12 mouse cellular contexts compared by ENCODE assay signal in genomic region chr2:76088413-76088812, GRCm38 (mm10).
A peak's percentile ranks its signal among the peaks of the same experiment; 100 is the strongest.
DNase-seq lines count a peak whose midpoint lies in the region; ATAC-seq and TF ChIP-seq lines count a peak whose summit lies in the region.
"Had no signal": no experiment of that assay in that cellular context is flagged by ENCODE, and none has a peak within 500 bp of the region (broad histone marks: within the 10 kb centered on the region; RNA-seq: fewer than 3 reads in every experiment).

No protein-coding gene starts in this region.

- no peak overlapping the region for H3K4me3 ChIP-seq in heart, embryonic 10.5 days
- H3K4me3 ChIP-seq in lung, adult 2 months (replicated peaks; ENCODE audit: extremely low read depth, low read depth, low read length), result no peak overlapping the region
- H3K4me3 ChIP-seq in stomach, embryonic 16.5 days (replicated peaks; ENCODE audit: low read length), result no peak overlapping the region
- no peak overlapping the region for H3K4me3 ChIP-seq in hindbrain, embryonic 13.5 days

- H3K27ac ChIP-seq in heart, embryonic 10.5 days, result no peak overlapping the region
- peak overlapping the region; percentile 61 for H3K27ac ChIP-seq in stomach, embryonic 16.5 days (ENCODE audit: low read length)
- no peak overlapping the region for H3K27ac ChIP-seq in hindbrain, embryonic 13.5 days
- H3K27ac ChIP-seq: liver, embryonic 14.5 days had no signal

- peak; percentile 23 to 48 for DNase-seq in heart, adult 18-20 months
- no peak for DNase-seq in heart, embryonic 10.5 days (ENCODE audit: low spot score)
- DNase-seq in lung, adult 18-20 months, result peak; percentile 53 to 78
- no peak for DNase-seq in lung, adult 2 months
- peak; percentile 37 for DNase-seq in kidney, postnatal 14 days
- DNase-seq in urinary bladder, postnatal 14 days (ENCODE audit: low spot score), result no peak
- DNase-seq: forebrain, postnatal 0 days; layer of hippocampus, adult 9-11 months; thymus, adult 2 months had no signal

- no peaks in the 10 kb centered on the region for H3K27me3 ChIP-seq in heart, embryonic 10.5 days (ENCODE audit: insufficient read depth, poor library complexity, severe bottlenecking)
- no peaks in the 10 kb centered on the region for H3K27me3 ChIP-seq in stomach, embryonic 16.5 days (ENCODE audit: control insufficient read depth, insufficient read depth, low read length)
- no peaks in the 10 kb centered on the region for H3K27me3 ChIP-seq in hindbrain, embryonic 13.5 days

- no peak for TF ChIP-seq POLR2A in lung, adult 2 months (IDR thresholded peaks at IDR 0.05; ENCODE audit: borderline replicate concordance, extremely low read depth, low read depth, low read length)

- 53% methylated on average over 5 of the region's 5 CpGs for WGBS in heart, embryonic 10.5 days
- 30% methylated on average over 5 of the region's 5 CpGs for WGBS in lung, adult 2 months
- 38% methylated on average over 5 of the region's 5 CpGs for WGBS in stomach, embryonic 16.5 days
- 66% methylated on average over 5 of the region's 5 CpGs for WGBS in hindbrain, embryonic 13.5 days

- no peak for TF ChIP-seq CTCF in lung, adult 2 months (IDR thresholded peaks at IDR 0.05; ENCODE audit: insufficient read depth, low read length)

- H3K4me2 ChIP-seq in stomach, embryonic 16.5 days (ENCODE audit: low read depth, low read length), result no peak overlapping the region
- H3K4me2 ChIP-seq in hindbrain, embryonic 13.5 days, result no peak overlapping the region

- peaks cover 19% of the 10 kb centered on the region; the same call in 1 of the 2 replicates for H3K4me1 ChIP-seq in heart, embryonic 10.5 days
- H3K4me1 ChIP-seq in lung, adult 2 months (ENCODE audit: control insufficient read depth, insufficient read depth, low read length), result peaks cover 8% of the 10 kb centered on the region
- peaks cover 19% of the 10 kb centered on the region for H3K4me1 ChIP-seq in stomach, embryonic 16.5 days (ENCODE audit: control insufficient read depth, insufficient read depth, low read length)
- H3K4me1 ChIP-seq in hindbrain, embryonic 13.5 days (replicated peaks), result peaks cover 3% of the 10 kb centered on the region; the same call in 1 of the 2 replicates

- ATAC-seq in stomach, embryonic 16.5 days (ENCODE audit: insufficient read depth, low FRiP score), result peak; percentile 10; the same call in 1 of the 2 replicates
- no peak for ATAC-seq in hindbrain, embryonic 13.5 days (ENCODE audit: low FRiP score)
- ATAC-seq: forebrain, postnatal 0 days had no signal

- H3K36me3 ChIP-seq in heart, embryonic 10.5 days, result no peaks in the 10 kb centered on the region
- no peaks in the 10 kb centered on the region for H3K36me3 ChIP-seq in stomach, embryonic 16.5 days (ENCODE audit: control insufficient read depth, insufficient read depth, low read length)
- H3K36me3 ChIP-seq in hindbrain, embryonic 13.5 days, result no peaks in the 10 kb centered on the region

- no peak overlapping the region for H3K9ac ChIP-seq in stomach, embryonic 16.5 days (ENCODE audit: low read length)
- H3K9ac ChIP-seq in hindbrain, embryonic 13.5 days, result no peak overlapping the region
- H3K9ac ChIP-seq: forebrain, postnatal 0 days; liver, embryonic 14.5 days had no signal

- H3K9me3 ChIP-seq in heart, embryonic 10.5 days, result no peaks in the 10 kb centered on the region
- H3K9me3 ChIP-seq in stomach, embryonic 16.5 days (replicated peaks; ENCODE audit: control insufficient read depth, low read length), result no peaks in the 10 kb centered on the region
- no peaks in the 10 kb centered on the region for H3K9me3 ChIP-seq in hindbrain, embryonic 13.5 days

Comparison
In these comparisons a context has a peak if more than half of its experiments do, and no peak if none do; other contexts are left out.
1. DNase-seq: peak in heart, adult 18-20 months (2 of 2), lung, adult 18-20 months (2 of 2) and kidney, postnatal 14 days (single experiment); none in heart, embryonic 10.5 days (single experiment), lung, adult 2 months (single experiment) and urinary bladder, postnatal 14 days (single experiment).